Mouse (Mus musculus) cerebellum, adult 2 months (tissue): ENCODE results near the gene Rnf44. TPM values are rescaled to one million over a fixed set of nuclear protein-coding genes. Genes with fewer than 3 reads are reported as not detected.
A peak's percentile ranks its signal among the peaks of the same experiment; 100 is the strongest.

ENCODE experiments used
- DNase-seq, 2 experiments: peaks; one replicate each; pipeline ENCODE4 v3.0.0; 2021
- H3K27ac ChIP-seq: fragments of 200-500 bp; 2 replicates; pipeline ENCODE4 v1.5.1; 2012; ENCODE audit warnings: low read length, control low read depth, inconsistent platforms; ENCODE audit not compliant: insufficient read depth
- H3K27me3 ChIP-seq: fragments of 200-500 bp; 2 replicates; pipeline ENCODE4 v1.6.1; 2012; ENCODE audit warnings: inconsistent platforms, mild to moderate bottlenecking, low read length, moderate library complexity; ENCODE audit not compliant: control insufficient read depth, insufficient read depth
- H3K4me1 ChIP-seq: fragments of 200-500 bp; 2 replicates; pipeline ENCODE4 v1.6.1; 2011; ENCODE audit warnings: low read length; ENCODE audit not compliant: control insufficient read depth, insufficient read depth
- H3K4me3 ChIP-seq: fragments of 200-500 bp; replicated peaks from 2 replicates; pipeline ENCODE3; 2011; ENCODE audit warnings: mild to moderate bottlenecking, low read depth, low read length, control low read depth; ENCODE audit not compliant: insufficient read depth
- CTCF ChIP-seq: fragments of 200-500 bp; IDR thresholded peaks from 2 replicates; pipeline ENCODE4 v1.5.1; 2011; ENCODE audit warnings: low read depth, mild to moderate bottlenecking, control low read depth, low read length, moderate library complexity, borderline replicate concordance; ENCODE audit not compliant: insufficient read depth
- POLR2A ChIP-seq: fragments of 200-500 bp; IDR thresholded peaks from 2 replicates; pipeline ENCODE4 v1.6.1; 2011; ENCODE audit warnings: low read length, control low read depth, borderline replicate concordance; ENCODE audit not compliant: insufficient read depth
- WGBS: fragments of 180-500 bp; shearing (Covaris S2); methylation state at CpG from one replicate; pipeline ENCODE4 v1.1.7; 2018; 5-methylcytosine and 5-hydroxymethylcytosine counted together
- polyA plus RNA-seq: library from polyadenylated mRNA; depleted of rRNA; stranded (reverse); fragments of >200 nt; gene quantifications from 2 replicates; pipeline ENCODE4 v1.2.3, GENCODE M21; 2012; rRNA removed

Gene Rnf44
- polyA plus RNA-seq, result 91.5 and 99.5 TPM in 2 replicates

- peaks cover 11% of the 10 kb centered on the region for H3K4me1 ChIP-seq
- DNase-seq, result peak; percentile 99
- peak within 1 kb of the TSS; percentile 83 for H3K4me3 ChIP-seq
- under 1% methylated on average over 92 of the region's 92 CpGs for WGBS
- no peaks in the 10 kb centered on the region for H3K27me3 ChIP-seq
- H3K27ac ChIP-seq, result peak within 1 kb of the TSS; percentile 97
- TF ChIP-seq CTCF (no peak), POLR2A (peak; percentile 56; the same call in 1 of the 2 replicates)
These were observed at the start of gene Rnf44 for GRCm38 (mm10) chr13:54693558-54694347. Gene Rnf44 (minus strand): TSS chr13:54693907.

GRCm38 (mm10) chr13:54738213-54738601, 44.5 kb upstream of the Rnf44 start:
- 8% methylated on average over 34 of the region's 34 CpGs for WGBS
- TF ChIP-seq CTCF (no peak), POLR2A (no peak)
- peak; percentile 67 to 72 for DNase-seq
- Histone ChIP-seq H3K4me3 (peak overlapping the region; percentile 24), H3K27ac (peak overlapping the region; percentile 23; the same call in 1 of the 2 replicates), H3K4me1 (peaks cover 18% of the 10 kb centered on the region), H3K27me3 (no peaks in the 10 kb centered on the region)

DNA sequence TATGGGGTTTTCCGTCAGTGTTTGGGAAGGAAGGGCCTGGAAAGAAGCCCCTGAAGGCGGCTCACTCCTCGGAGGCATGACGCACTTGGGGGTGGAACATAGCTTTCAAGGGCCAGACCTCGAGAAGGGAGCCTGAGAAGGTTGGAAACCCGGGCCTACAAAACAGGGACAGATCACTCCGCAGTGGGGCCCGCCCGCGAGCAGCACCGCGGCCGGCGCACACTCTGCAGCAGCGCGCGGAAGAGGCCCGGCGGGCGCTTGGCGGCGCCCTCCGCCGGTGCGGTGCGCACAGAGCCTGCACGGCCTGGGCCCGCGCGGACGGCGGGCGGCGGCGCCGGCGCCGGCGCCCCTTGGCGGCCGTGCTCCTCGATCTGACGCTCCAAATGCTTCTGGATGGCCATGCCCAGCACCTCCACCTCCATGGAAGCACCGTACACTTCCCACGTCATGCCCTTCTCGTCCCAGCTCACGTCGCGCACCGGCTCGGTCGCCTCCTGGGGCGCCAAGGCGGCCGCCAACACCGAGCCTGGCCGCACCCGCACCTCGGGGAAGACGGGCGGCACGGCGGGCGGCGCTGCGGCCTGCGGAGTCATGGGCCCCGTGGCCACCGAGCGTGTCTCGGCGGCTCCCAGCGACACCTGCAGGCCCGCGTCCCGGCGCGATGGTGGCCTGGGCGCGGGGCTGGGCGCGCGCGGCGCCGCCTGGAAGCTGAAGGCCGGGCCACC, 43.9 kb upstream of the Rnf44 start:
- no peak overlapping the region for H3K27ac ChIP-seq
- H3K27me3 ChIP-seq, result no peaks in the 10 kb centered on the region
- H3K4me1 ChIP-seq, result peaks cover 15% of the 10 kb centered on the region
- H3K4me3 ChIP-seq, result peak overlapping the region; percentile 30
- 9% methylated on average over 84 of the region's 87 CpGs for WGBS
- DNase-seq, result peak; percentile 58 to 65
- TF ChIP-seq POLR2A, result no peak
- no peak for TF ChIP-seq CTCF

GRCm38 (mm10) chr13:54736931-54737330, 43.2 kb upstream of the Rnf44 start:
- DNase-seq, result no peak
- TF ChIP-seq POLR2A (no peak), CTCF (no peak)
- Histone ChIP-seq H3K4me1 (peaks cover 12% of the 10 kb centered on the region), H3K4me3 (no peak overlapping the region), H3K27me3 (no peaks in the 10 kb centered on the region), H3K27ac (no peak overlapping the region)
- WGBS, result 39% methylated on average over 3 of the region's 3 CpGs

GRCm38 (mm10) chr13:54726131-54726530, 32.4 kb upstream of the Rnf44 start:
- DNase-seq, result no peak
- WGBS, result 35% methylated on average over 11 of the region's 11 CpGs
- H3K4me3 ChIP-seq, result no peak overlapping the region
- no peak overlapping the region for H3K27ac ChIP-seq
- H3K27me3 ChIP-seq, result no peaks in the 10 kb centered on the region
- TF ChIP-seq CTCF, result no peak
- TF ChIP-seq POLR2A, result no peak
- no peaks in the 10 kb centered on the region for H3K4me1 ChIP-seq

DNA sequence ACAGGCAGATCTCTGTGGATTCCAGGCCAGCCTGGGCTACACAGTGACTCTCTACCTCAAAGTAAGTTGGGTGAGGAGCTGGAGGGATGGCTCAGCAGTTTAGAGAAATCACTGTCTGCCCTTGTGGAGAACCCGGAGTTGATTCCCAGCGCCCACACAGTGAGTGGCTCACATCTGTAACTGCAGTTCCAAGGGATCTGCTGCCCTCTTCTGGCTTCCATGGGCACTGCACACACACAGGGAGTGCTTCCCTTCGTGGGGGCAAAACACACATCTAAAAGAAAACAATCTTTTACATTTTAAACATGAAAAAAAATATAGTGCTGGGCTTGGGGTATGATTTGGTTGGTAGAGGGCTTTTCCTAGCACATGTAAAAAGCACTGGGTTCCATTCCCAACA, 29.4 kb upstream of the Rnf44 start:
- 92% methylated on average over 3 of the region's 3 CpGs for WGBS
- TF ChIP-seq POLR2A (no peak), CTCF (peak; percentile 8; the same call in 1 of the 2 replicates)
- no peak for DNase-seq

GRCm38 (mm10) chr13:54716916-54717315, 23.2 kb upstream of the Rnf44 start:
- under 1% methylated on average over 5 of the region's 5 CpGs for WGBS
- peak; percentile 66 to 75 for DNase-seq

More for the DNA sequence above, 29.4 kb upstream of the Rnf44 start:
- Histone ChIP-seq H3K4me3 (no peak overlapping the region), H3K27ac (no peak overlapping the region), H3K27me3 (no peaks in the 10 kb centered on the region), H3K4me1 (peaks cover 5% of the 10 kb centered on the region)

DNA sequence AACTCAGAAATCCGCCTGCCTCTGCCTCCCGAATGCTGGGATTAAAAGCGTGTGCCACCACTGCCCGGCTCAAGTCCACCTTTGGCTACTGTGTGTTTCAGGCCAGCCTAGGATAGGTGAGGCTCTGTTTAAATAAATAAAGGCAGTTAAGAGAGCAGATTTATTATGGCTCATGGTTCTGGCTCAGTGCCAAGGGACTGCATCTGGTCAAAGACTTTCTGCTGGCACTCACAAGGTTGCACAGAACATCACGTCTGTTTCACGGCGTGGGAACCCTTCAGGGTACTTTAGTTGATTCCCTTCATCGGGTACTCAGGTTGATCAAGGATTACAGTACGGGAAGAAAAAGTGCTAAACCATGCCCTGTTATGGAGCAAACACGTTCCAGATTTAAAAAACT, 21.3 kb upstream of the Rnf44 start:
- H3K4me3 ChIP-seq, result no peak overlapping the region
- H3K27me3 ChIP-seq, result no peaks in the 10 kb centered on the region
- no peak for TF ChIP-seq POLR2A
- TF ChIP-seq CTCF, result no peak
- no peak for DNase-seq
- H3K27ac ChIP-seq, result no peak overlapping the region
- WGBS, result 52% methylated on average over 10 of the region's 10 CpGs
- peaks cover 14% of the 10 kb centered on the region for H3K4me1 ChIP-seq

More at GRCm38 (mm10) chr13:54716916-54717315, 23.2 kb upstream of the Rnf44 start:
- no peaks in the 10 kb centered on the region for H3K27me3 ChIP-seq
- no peak overlapping the region for H3K27ac ChIP-seq
- peaks cover 14% of the 10 kb centered on the region for H3K4me1 ChIP-seq
- TF ChIP-seq POLR2A (no peak), CTCF (peak; percentile 77)
- H3K4me3 ChIP-seq, result no peak overlapping the region
